In genomic region chr11:88083699-88084098, GRCm38 (mm10) we compare ENCODE assay signal across 19 mouse cellular contexts.
"Had no signal": no experiment of that assay in that cellular context is flagged by ENCODE, and none has a peak within 500 bp of the region (broad histone marks: within the 10 kb centered on the region; RNA-seq: fewer than 3 reads in every experiment).

No protein-coding gene starts in this region.

- DNase-seq: lung, adult 18-20 months; lung, embryonic 14.5 days; lung, postnatal 10 days; lung, postnatal 4 days; midbrain, embryonic 14.5 days; retina, postnatal 1 day; right cerebral cortex, adult 18-20 months; right cerebral cortex, postnatal 25 days; right cerebral cortex, postnatal 4 days; spleen, adult 18-20 months; thymus, adult 18-20 months; thymus, postnatal 14 days; thymus, postnatal 36 days had no signal

- H3K27me3 ChIP-seq: midbrain, embryonic 12.5 days; neural tube, embryonic 13.5 days; neural tube, embryonic 15.5 days had no signal

- H3K9me3 ChIP-seq: midbrain, embryonic 10.5 days; midbrain, embryonic 12.5 days; neural tube, embryonic 13.5 days; neural tube, embryonic 15.5 days had no signal

- ATAC-seq: midbrain, embryonic 16.5 days had no signal

- H3K9ac ChIP-seq: lung, embryonic 14.5 days; midbrain, embryonic 12.5 days; neural tube, embryonic 13.5 days; neural tube, embryonic 15.5 days had no signal

- H3K27ac ChIP-seq: midbrain, embryonic 10.5 days; midbrain, embryonic 12.5 days; neural tube, embryonic 13.5 days; neural tube, embryonic 15.5 days had no signal

- H3K4me2 ChIP-seq: lung, embryonic 14.5 days; midbrain, embryonic 12.5 days; neural tube, embryonic 13.5 days; neural tube, embryonic 15.5 days had no signal

- H3K4me3 ChIP-seq: midbrain, embryonic 10.5 days; midbrain, embryonic 12.5 days; myocyte; neural tube, embryonic 13.5 days; neural tube, embryonic 15.5 days had no signal
